Mouse (Mus musculus) bone marrow macrophage, adult 2 months (primary cell): Measurements from ENCODE around the gene Cst3. TPM values are rescaled to one million over a fixed set of nuclear protein-coding genes. Genes with fewer than 3 reads are reported as not detected.

Experiments used
- H3K27ac ChIP-seq: 2 replicates; pipeline ENCODE4 v1.5.1; 2012; ENCODE audit warnings: low read depth, low read length; ENCODE audit not compliant: insufficient read depth
- H3K4me1 ChIP-seq: 2 replicates; pipeline ENCODE4 v1.6.1; 2012; ENCODE audit warnings: low read length; ENCODE audit not compliant: control insufficient read depth, insufficient read depth
- H3K4me3 ChIP-seq: 2 replicates; pipeline ENCODE4 v1.5.1; 2012; ENCODE audit warnings: mild to moderate bottlenecking, low read length, moderate library complexity; ENCODE audit not compliant: insufficient read depth
- CTCF ChIP-seq: IDR thresholded peaks from 2 replicates; pipeline ENCODE4 v1.5.1; 2012; ENCODE audit warnings: low read depth, mild to moderate bottlenecking, low read length, moderate library complexity
- POLR2A ChIP-seq: IDR thresholded peaks from 2 replicates; pipeline ENCODE4 v1.6.1; 2012; ENCODE audit warnings: mild to moderate bottlenecking, low read depth, low read length, borderline replicate concordance
- polyA plus RNA-seq: library from polyadenylated mRNA; stranded (reverse); fragments of >200 nt; gene quantifications from 2 replicates; pipeline ENCODE4 v1.2.4, GENCODE M21; 2012; ENCODE audit not compliant: missing spikeins, insufficient read depth, insufficient read length

The Cst3 gene
- polyA plus RNA-seq, 1 experiment: 2,597 TPM

DNA sequence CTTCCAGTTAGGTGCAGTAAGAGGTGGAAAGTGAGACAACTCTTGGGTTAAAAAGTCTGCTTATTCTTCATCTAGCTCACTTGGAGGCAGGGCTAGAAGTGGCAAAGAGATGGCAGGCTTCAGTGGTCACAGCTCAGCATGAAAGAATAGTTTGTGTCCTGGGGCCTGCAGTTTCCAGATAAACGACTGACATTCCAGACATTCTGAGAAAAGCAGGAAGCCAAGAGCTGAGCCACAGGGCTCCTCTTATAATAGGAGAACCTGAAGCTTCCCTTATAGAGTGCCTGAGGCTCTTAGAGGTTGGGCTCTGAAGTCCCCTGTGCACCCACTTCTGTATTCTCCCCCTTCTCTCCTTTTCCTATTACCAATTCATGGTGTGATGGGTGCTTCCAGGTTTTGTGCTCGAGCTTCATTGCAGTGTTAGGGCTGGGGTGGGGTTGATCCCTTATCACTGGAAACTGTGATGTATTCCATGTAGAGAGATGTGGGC, 3.2 kb upstream of the Cst3 start:
- Histone ChIP-seq H3K4me3 (no peak overlapping the region), H3K27ac (peak overlapping the region; percentile 94; the same call in 1 of the 2 replicates), H3K4me1 (peaks cover 31% of the 10 kb centered on the region)
- no peak for TF ChIP-seq CTCF

DNA sequence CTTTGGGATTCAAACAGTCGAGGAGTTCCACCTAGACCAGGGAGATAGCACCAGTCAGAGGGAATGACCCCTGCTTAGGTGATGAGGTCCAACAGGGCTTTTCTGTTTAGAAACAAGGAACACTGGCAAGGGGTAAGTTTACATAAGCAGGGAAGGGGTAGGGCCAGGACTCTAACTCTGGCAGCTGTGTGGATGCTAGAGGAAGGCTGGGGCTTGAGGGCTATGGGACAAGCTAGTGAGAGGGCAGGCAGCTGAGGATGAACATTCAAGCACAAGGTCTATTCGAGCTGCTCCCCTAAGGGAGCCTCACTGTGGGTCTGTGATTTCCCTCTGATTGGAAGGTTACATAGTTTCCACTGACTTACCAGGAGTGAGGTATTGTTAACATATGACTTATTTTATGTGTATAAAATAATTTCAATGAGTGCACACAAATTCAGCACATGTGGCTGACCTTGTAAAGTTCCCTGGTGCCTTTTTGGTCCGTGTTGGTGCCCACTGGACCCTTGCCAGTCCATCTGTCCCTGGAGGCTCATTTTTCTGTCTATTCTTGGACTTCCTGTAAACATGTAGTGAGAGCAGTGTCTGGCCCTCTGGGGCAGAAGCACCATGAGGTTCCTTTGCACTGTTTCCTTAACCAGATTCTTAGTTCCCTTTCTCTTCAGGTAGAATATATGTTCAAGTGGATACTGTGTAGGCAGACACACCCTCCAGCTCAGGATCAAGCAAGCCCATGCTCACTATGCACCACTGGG, 1.7 kb upstream of the Cst3 start:
- Histone ChIP-seq H3K27ac (peak overlapping the region; percentile 94), H3K4me1 (peaks cover 35% of the 10 kb centered on the region), H3K4me3 (no peak overlapping the region)
- TF ChIP-seq POLR2A (no peak), CTCF (no peak)

DNA sequence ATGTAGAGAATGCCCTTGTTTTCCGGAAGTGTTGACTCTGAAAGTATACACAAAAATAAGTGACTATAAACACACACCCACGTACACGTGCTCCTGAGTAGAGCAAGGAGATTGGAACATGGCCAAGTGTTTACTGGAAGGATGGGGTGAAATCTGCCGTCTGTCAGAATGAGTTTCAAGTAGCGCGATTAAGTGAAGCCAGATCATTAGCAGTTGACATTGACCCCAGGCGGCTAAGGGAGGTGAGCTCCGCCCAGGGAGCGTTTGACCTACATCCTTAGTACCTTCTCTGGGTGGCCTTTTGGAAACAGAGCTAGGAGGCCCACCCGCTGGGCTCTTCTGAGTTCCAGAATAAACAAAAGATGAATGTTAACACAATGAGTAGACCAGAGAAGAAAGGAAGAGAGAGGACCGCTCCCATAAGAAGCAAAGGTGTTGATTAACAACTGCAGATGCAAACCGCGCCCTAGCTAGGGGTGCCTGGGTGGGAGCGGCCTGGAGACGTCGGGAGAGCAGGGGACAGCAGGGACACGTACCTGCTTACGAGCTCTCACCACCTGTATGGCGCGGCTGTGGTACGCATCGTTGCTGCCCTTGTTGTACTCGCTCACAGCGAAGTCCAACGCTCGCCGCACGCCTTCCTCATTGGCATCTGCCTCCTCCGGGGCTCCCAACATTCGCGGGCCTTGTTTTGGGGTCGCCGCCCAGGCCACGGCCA, 716 bp downstream of the Cst3 start:
- H3K4me1 ChIP-seq: peaks cover 40% of the 10 kb centered on the region
- peak overlapping the region; percentile 84 for H3K27ac ChIP-seq
- peak overlapping the region; percentile 75 for H3K4me3 ChIP-seq
- TF ChIP-seq POLR2A (no peak), CTCF (no peak)

DNA sequence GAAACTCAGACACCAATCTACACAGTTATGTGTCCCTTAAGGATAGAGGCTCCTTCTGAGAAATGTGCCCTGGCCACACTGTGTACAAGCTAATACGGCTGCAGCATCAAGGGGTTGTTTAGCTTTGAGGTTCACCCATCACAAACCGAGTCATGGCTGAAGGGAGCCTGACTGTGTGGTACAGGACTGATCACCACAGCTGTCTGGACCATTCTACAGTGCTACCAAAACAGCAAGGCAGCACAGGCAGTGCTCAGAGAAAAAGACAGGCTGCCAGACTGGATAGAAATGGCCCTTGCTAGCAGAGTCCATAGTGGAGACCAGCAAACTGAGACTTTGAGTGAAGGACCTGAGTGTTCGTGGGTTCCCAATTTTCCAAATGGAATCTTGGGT, 1.3 kb downstream of the Cst3 start:
- Histone ChIP-seq H3K4me3 (peak overlapping the region; percentile 75), H3K27ac (peak overlapping the region; percentile 84), H3K4me1 (peaks cover 38% of the 10 kb centered on the region)
- no peak for TF ChIP-seq POLR2A
- TF ChIP-seq CTCF: no peak

DNA sequence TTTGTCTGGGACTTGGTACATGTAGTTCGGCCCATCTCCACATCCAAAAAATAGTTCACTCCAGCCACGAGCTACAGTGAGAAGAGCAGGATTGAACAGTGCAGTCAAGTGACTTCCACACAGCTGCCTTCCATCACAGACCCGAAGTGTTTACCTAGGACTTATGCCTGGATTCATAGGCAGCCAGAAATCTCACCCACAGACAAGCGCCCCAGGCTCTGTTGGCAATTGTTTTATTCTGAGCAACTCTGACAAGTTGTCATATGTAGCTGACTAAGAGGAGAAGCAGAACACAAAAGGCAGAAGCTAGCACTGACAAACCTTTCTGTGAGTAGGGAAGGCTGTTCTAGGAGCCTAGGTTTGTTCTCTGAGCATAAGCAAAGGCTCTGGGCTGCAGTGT, 2.6 kb downstream of the Cst3 start:
- Histone ChIP-seq H3K27ac (peak overlapping the region; percentile 84), H3K4me1 (peaks cover 26% of the 10 kb centered on the region), H3K4me3 (peak overlapping the region; percentile 75)
- TF ChIP-seq CTCF (no peak), POLR2A (no peak)

DNA sequence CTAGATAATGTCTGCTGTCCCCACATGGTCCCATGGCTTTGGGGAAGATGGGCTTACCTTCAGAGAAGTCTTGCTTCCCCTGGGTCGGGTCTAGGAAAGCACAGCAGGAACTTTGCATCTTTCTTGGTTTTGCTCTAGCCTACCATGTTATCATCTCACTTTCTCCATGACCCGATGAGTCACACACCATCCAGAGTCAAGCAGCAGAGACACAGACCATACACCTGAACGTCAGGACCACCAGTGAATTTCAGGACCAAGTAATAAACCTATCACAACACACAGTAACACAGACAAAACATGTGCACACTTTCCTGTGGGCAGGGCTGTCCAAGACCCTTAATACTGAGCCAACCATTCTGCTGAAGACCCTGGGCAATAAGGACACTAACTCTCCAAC, 5.0 kb downstream of the Cst3 start:
- TF ChIP-seq POLR2A (no peak), CTCF (no peak)
- Histone ChIP-seq H3K27ac (no peak overlapping the region), H3K4me1 (peaks cover 11% of the 10 kb centered on the region), H3K4me3 (no peak overlapping the region)

DNA sequence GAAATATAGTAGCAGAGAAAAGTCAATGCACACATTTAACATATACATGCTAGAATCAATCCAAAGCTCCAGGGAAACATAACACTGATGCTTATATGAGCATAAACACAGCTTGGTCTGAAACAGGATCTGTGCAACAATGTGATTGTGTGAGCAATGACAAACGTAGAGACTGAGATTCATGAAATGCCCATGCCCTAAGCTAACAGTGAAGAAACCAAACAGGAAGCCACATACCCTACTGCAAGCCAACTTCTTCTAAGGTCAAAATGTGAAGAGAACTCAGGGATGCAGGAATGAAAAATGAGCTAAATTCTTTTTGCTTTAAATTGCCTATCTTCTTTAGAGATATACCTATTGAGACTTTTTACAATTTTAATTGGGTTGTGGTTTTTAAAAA, 6.5 kb downstream of the Cst3 start:
- peaks cover 20% of the 10 kb centered on the region for H3K4me1 ChIP-seq
- H3K4me3 ChIP-seq: no peak overlapping the region
- no peak overlapping the region for H3K27ac ChIP-seq
- TF ChIP-seq POLR2A (no peak), CTCF (no peak)

DNA sequence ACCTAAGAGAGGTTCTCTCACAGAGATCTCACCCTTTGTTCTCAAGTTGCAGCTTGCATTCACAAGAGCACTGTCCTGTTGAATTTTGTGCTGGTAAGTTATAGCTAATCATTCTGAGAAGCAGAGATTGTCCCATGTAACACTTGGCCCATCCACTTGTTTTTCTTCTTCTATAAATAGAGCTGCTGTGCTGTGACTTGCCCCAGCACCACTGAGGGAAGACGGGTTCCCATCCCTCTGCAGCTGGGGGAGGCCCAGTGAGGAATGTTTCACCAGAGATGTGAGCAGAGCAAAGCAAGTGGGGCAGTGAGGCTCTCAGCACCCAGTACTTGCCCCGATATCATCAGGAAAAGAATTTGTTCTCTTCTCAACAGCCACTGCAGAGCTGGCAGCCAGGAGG, 10.5 kb downstream of the Cst3 start, which contains the start of gene 9230104L09Rik:
Gene 9230104L09Rik (minus strand): TSS at position 73 of the 400 bp plus-strand sequence.
- no peak within 1 kb of the TSS for H3K27ac ChIP-seq
- peaks cover 26% of the 10 kb centered on the region for H3K4me1 ChIP-seq
- TF ChIP-seq CTCF: no peak
- no peak for TF ChIP-seq POLR2A
- no peak within 1 kb of the TSS for H3K4me3 ChIP-seq

DNA sequence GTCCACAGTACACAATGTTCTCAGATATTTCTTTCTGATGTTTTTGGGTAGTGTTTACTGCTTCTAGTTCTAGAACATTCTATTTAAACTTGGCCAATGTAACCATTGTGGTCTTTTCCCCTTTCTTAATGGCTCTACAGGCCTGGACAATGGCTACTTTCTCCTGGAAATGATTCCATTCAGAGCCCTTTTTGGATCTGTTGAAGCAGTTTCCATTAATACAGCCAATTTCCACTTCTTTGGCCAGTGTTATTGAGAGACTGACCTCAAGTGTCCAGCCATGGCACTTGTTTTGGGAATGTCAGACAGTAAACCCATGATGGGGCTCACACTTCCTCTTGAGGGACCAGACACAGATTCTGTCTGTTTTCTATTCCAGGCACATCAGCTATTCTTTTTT, 13.8 kb downstream of the Cst3 start:
- no peak overlapping the region for H3K27ac ChIP-seq
- peaks cover 43% of the 10 kb centered on the region for H3K4me1 ChIP-seq
- H3K4me3 ChIP-seq: no peak overlapping the region
- no peak for TF ChIP-seq CTCF
- TF ChIP-seq POLR2A: no peak

DNA sequence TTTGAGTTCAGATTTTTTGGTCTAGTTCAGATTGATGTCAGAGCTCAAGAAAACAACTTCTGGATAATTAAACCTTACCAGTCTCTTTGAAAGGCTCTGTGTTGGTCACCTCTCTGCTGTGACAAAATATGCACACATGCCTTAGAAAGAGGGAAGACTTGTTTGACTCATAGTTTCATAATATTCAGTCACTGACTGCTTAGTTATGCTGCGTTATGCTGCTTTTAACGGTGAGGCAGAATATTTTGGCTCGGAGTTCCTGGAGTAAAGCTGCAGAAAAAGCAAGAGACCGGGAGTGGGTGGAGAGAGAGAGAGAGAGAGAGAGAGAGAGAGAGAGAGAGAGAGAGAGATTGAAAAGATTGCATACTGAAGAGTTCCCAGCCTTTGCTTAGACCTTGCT, 14.5 kb downstream of the Cst3 start:
- no peak for TF ChIP-seq CTCF
- no peak for TF ChIP-seq POLR2A
- H3K27ac ChIP-seq: 0 out of 2 replicates have a peak overlapping the region, but pooled peaks have one; percentile 28

More for the DNA sequence above, 14.5 kb downstream of the Cst3 start:
- Histone ChIP-seq H3K4me3 (no peak overlapping the region), H3K4me1 (peaks cover 47% of the 10 kb centered on the region)
